Mouse (Mus musculus): ENCODE data around the gene Rufy1.
"Not testable (repeated sequence)": the region's sequence is repeated elsewhere in the genome, so short reads cannot be mapped to it uniquely, and the experiment has no call there.

Gene Rufy1

GRCm38 (mm10) chr11:50373086-50373485 lies 57.8 kb downstream of the Rufy1 start:
- no peaks in the 10 kb centered on the region for H3K36me3 ChIP-seq (ENCODE audit: insufficient read depth, low read length)
- peaks cover 45% of the 10 kb centered on the region for H3K4me1 ChIP-seq (replicated peaks; ENCODE audit: low read depth, low read length)
- TF ChIP-seq POU5F1 (IDR thresholded peaks at IDR 0.05; ENCODE audit: borderline replicate concordance, low read length) (no peak), NANOG (IDR thresholded peaks at IDR 0.05; ENCODE audit: borderline replicate concordance, low read length) (no peak)
- no peaks in the 10 kb centered on the region for H3K9me3 ChIP-seq (ENCODE audit: low read length)
- H3K27me3 ChIP-seq (ENCODE audit: insufficient read depth, low read length) = peaks cover 28% of the 10 kb centered on the region
- no peak overlapping the region for H3K4me3 ChIP-seq (replicated peaks; ENCODE audit: low read length)

DNA sequence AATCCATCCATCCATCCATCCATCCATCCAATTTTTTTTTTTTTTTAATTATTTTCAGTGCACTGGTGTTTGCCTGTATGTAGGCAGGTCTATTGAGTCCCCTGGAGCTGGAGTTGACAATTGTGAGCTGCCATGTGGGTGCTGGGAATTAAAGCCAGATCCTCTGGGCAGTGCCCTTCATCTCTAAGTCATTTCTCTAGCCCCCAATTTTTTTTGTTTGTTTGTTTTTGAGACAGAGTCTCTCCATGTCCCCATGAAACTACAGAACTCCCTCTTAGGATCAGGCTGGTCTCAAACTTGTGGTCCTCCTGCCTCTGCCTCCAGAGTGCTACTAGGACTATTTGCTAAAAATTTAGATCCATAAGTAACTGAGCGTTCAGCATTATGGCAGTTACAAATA lies 59.0 kb downstream of the Rufy1 start:
- Histone ChIP-seq H3K36me3 (ENCODE audit: insufficient read depth, low read length) (no peaks in the 10 kb centered on the region), H3K9me3 (ENCODE audit: low read length) (no peaks in the 10 kb centered on the region), H3K4me1 (replicated peaks; ENCODE audit: low read depth, low read length) (peaks cover 45% of the 10 kb centered on the region), H3K27me3 (ENCODE audit: insufficient read depth, low read length) (peaks cover 32% of the 10 kb centered on the region), H3K4me3 (replicated peaks; ENCODE audit: low read length) (no peak overlapping the region)
- TF ChIP-seq NANOG (IDR thresholded peaks at IDR 0.05; ENCODE audit: borderline replicate concordance, low read length) = no peak
- TF ChIP-seq CTCF (conservative IDR thresholded peaks at IDR 0.05; ENCODE audit: low read length) = no peak

DNA sequence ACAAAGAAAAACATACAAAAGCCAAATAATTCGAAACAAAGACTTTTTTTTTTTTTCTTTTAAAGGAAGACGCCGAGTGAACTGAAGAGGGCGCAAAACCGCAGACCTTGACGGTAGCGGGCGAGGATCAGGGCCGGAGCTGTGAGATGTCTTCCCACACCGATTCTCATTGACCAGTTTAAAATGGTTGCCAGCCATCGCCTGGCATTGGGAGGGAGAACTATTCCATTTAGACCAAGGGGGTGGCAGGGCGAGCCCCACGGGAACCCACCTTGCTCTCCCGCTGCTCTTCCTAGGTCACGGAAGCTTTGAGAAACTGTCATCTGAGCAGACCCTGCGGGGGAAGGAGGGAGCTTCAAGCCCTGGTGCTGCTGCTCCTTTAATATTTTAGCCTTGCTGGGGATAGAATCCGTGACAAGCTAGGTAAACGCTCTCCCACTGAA lies 59.5 kb downstream of the Rufy1 start:
- Histone ChIP-seq H3K4me3 (replicated peaks; ENCODE audit: low read length) (peak overlapping the region; percentile 43), H3K4me1 (replicated peaks; ENCODE audit: low read depth, low read length) (peaks cover 42% of the 10 kb centered on the region), H3K9me3 (ENCODE audit: low read length) (no peaks in the 10 kb centered on the region), H3K27me3 (ENCODE audit: insufficient read depth, low read length) (peaks cover 30% of the 10 kb centered on the region), H3K36me3 (ENCODE audit: insufficient read depth, low read length) (no peaks in the 10 kb centered on the region)
- no peak for TF ChIP-seq POU5F1 (IDR thresholded peaks at IDR 0.05; ENCODE audit: borderline replicate concordance, low read length)
- TF ChIP-seq CTCF (conservative IDR thresholded peaks at IDR 0.05; ENCODE audit: low read length) = peak; percentile 24

DNA sequence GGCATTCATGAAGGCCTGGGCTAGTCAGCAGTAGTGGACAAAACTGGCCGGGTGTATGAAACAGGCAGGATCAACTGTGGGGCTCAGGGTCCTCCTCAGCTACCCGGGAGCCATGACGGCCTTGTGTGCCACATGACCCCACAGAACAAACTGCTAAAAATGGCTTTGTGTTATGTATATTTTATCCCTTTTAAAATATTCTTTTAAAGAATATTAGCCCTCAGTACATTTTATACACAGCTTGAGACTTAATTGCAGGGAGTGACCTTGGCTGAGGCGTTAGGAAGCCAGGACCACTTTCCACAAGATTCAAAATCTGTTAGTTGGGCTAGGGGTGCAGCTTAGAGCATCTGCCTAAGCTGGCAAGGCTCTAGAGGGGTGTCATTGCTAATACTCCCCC lies 60.0 kb downstream of the Rufy1 start:
- Histone ChIP-seq H3K4me1 (replicated peaks; ENCODE audit: low read depth, low read length) (peaks cover 38% of the 10 kb centered on the region), H3K27me3 (ENCODE audit: insufficient read depth, low read length) (peaks cover 27% of the 10 kb centered on the region)
- TF ChIP-seq CTCF (conservative IDR thresholded peaks at IDR 0.05; ENCODE audit: low read length) = no peak
- no peak for TF ChIP-seq NANOG (IDR thresholded peaks at IDR 0.05; ENCODE audit: borderline replicate concordance, low read length)
- no peak for TF ChIP-seq POU5F1 (IDR thresholded peaks at IDR 0.05; ENCODE audit: borderline replicate concordance, low read length)

DNA sequence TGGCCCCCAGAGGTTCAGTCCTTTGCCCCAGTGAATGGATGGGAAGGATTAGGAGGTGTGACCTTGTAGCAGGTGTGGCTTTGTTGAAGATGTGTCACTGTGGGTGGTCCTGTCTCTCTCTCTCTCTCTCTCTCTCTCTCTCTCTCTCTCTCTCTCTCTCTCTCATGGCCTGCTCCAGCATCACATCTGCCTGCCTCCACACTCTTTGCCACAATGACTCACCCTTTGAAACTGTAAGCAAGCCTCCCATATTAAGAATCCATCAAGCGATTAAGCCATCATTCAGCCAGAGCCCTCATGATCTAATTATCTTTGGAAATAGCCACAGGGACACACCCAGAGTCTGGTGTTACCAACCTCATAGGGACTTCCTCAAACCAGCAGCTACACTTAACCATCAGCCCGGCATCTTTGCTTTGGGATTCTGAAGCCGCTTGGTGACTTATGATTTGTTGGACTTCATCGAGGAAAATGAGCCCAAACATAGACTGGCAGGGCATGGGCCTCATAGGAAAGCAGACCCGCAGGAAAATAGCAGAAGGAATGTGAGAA lies 61.5 kb downstream of the Rufy1 start:
- peaks cover 35% of the 10 kb centered on the region for H3K4me1 ChIP-seq (replicated peaks; ENCODE audit: low read depth, low read length)
- no peaks in the 10 kb centered on the region for H3K36me3 ChIP-seq (ENCODE audit: insufficient read depth, low read length)
- peak overlapping the region; percentile 39; the same call in 1 of the 2 replicates for H3K4me3 ChIP-seq (replicated peaks; ENCODE audit: low read length)
- TF ChIP-seq NANOG (IDR thresholded peaks at IDR 0.05; ENCODE audit: borderline replicate concordance, low read length) (no peak), POU5F1 (IDR thresholded peaks at IDR 0.05; ENCODE audit: borderline replicate concordance, low read length) (no peak), CTCF (conservative IDR thresholded peaks at IDR 0.05; ENCODE audit: low read length) (no peak)
- H3K27me3 ChIP-seq (ENCODE audit: insufficient read depth, low read length) = peaks cover 21% of the 10 kb centered on the region
- H3K9me3 ChIP-seq (ENCODE audit: low read length) = no peaks in the 10 kb centered on the region

More for the DNA sequence above, 60.0 kb downstream of the Rufy1 start:
- H3K4me3 ChIP-seq (replicated peaks; ENCODE audit: low read length) = peak overlapping the region; percentile 43
- H3K36me3 ChIP-seq (ENCODE audit: insufficient read depth, low read length) = no peaks in the 10 kb centered on the region
- no peaks in the 10 kb centered on the region for H3K9me3 ChIP-seq (ENCODE audit: low read length)

DNA sequence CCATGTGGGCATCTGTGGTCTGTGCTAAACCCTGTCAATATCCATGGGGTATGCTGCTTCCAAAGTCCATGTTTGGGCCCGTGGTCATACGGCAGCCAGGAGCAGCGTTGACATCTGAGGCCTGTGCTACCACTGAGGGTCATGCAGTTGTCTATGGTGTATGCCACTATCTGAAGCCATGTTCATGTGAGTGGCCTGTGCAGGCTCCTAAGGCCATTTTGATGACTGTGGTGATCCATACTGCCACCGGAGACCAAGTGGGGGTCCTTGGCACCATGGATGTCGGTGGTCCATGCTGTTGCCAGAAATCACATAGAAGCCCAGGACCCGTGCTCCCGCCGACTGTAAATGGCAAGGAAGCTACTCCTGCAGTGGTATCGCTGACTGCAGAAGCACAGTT lies 63.4 kb downstream of the Rufy1 start:
- no peak overlapping the region for H3K4me3 ChIP-seq (replicated peaks; ENCODE audit: low read length)
- H3K36me3 ChIP-seq (ENCODE audit: insufficient read depth, low read length) = no peaks in the 10 kb centered on the region
- TF ChIP-seq POU5F1 (IDR thresholded peaks at IDR 0.05; ENCODE audit: borderline replicate concordance, low read length) (no peak), CTCF (conservative IDR thresholded peaks at IDR 0.05; ENCODE audit: low read length) (no peak), NANOG (IDR thresholded peaks at IDR 0.05; ENCODE audit: borderline replicate concordance, low read length) (no peak)
- no peaks in the 10 kb centered on the region for H3K9me3 ChIP-seq (ENCODE audit: low read length)
- peaks cover 30% of the 10 kb centered on the region for H3K27me3 ChIP-seq (ENCODE audit: insufficient read depth, low read length)
- H3K4me1 ChIP-seq (replicated peaks; ENCODE audit: low read depth, low read length) = peaks cover 35% of the 10 kb centered on the region

DNA sequence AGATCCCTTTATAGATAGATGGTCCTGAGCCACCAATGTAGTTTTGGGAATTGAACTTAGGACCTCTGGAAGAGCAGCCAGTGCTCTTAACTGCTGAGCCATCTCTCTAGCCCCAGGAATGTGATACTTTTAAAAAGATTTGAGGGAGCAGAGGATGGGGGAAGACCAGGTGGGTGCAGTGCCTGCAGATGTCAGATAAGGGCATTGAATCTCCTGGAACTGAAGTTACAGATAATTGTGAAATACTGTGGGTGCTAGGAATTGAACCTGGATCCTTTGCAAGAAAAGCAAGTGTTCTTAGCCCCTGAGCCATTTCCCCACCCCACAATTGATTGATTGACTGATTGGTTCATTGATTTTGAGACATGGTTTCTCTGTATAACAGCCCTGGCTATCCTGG lies 65.6 kb downstream of the Rufy1 start:
- H3K27me3 ChIP-seq (ENCODE audit: insufficient read depth, low read length) = peaks cover 39% of the 10 kb centered on the region
- no peak overlapping the region for H3K4me3 ChIP-seq (replicated peaks; ENCODE audit: low read length)
- no peaks in the 10 kb centered on the region for H3K9me3 ChIP-seq (ENCODE audit: low read length)
- H3K4me1 ChIP-seq (replicated peaks; ENCODE audit: low read depth, low read length) = peaks cover 17% of the 10 kb centered on the region
- H3K36me3 ChIP-seq (ENCODE audit: insufficient read depth, low read length) = no peaks in the 10 kb centered on the region
- TF ChIP-seq POU5F1 (IDR thresholded peaks at IDR 0.05; ENCODE audit: borderline replicate concordance, low read length) (no peak), CTCF (conservative IDR thresholded peaks at IDR 0.05; ENCODE audit: low read length) (no peak), NANOG (IDR thresholded peaks at IDR 0.05; ENCODE audit: borderline replicate concordance, low read length) (no peak)

- no peaks in the 10 kb centered on the region for H3K36me3 ChIP-seq (ENCODE audit: insufficient read depth, low read length)
- no peaks in the 10 kb centered on the region for H3K9me3 ChIP-seq (ENCODE audit: low read length)
- H3K4me3 ChIP-seq (replicated peaks; ENCODE audit: low read length) = no peak overlapping the region
- H3K4me1 ChIP-seq (replicated peaks; ENCODE audit: low read depth, low read length) = peaks cover 16% of the 10 kb centered on the region
- H3K27me3 ChIP-seq (ENCODE audit: insufficient read depth, low read length) = peaks cover 39% of the 10 kb centered on the region
- TF ChIP-seq CTCF (conservative IDR thresholded peaks at IDR 0.05; ENCODE audit: low read length) = peak; percentile 93
- no peak for TF ChIP-seq POU5F1 (IDR thresholded peaks at IDR 0.05; ENCODE audit: borderline replicate concordance, low read length)
Observed at GRCm38 (mm10) chr11:50364548-50364947, 66.4 kb downstream of the Rufy1 start.

GRCm38 (mm10) chr11:50361282-50361681 lies 69.6 kb downstream of the Rufy1 start:
- H3K9me3 ChIP-seq (ENCODE audit: low read length); H3K4me3 ChIP-seq (replicated peaks; ENCODE audit: low read length); H3K36me3 ChIP-seq (ENCODE audit: insufficient read depth, low read length): not testable (repeated sequence)
- H3K27me3 ChIP-seq (ENCODE audit: insufficient read depth, low read length) = peaks cover 57% of the 10 kb centered on the region
- peaks cover 15% of the 10 kb centered on the region for H3K4me1 ChIP-seq (replicated peaks; ENCODE audit: low read depth, low read length)
